Mouse (Mus musculus) liver, embryonic 16.5 days (tissue): Measurements from ENCODE around the gene Zc3h7b. TPM values are rescaled to one million over a fixed set of nuclear protein-coding genes. Genes with fewer than 3 reads are reported as not detected.
A peak's percentile ranks its signal among the peaks of the same experiment; 100 is the strongest.
"Not testable (repeated sequence)": the region's sequence is repeated elsewhere in the genome, so short reads cannot be mapped to it uniquely, and the experiment has no call there.

Experiments used
- ATAC-seq: fragments of 200-750 bp; cut with Nextera tagmentation; 2 replicates; pipeline ENCODE4 v1.8.0; 2017; ENCODE audit warnings: low read depth, mild to moderate bottlenecking, moderate number of reproducible peaks, moderate library complexity
- H3K27ac ChIP-seq: fragments of 300-500 bp; sonication (generic); 2 replicates; pipeline ENCODE4 v1.5.1; 2014; ENCODE audit warnings: mild to moderate bottlenecking, low read length
- H3K27me3 ChIP-seq: fragments of 300-500 bp; sonication (generic); 2 replicates; pipeline ENCODE4 v1.6.1; 2014; ENCODE audit warnings: low read depth, low read length, mixed read lengths; ENCODE audit not compliant: control insufficient read depth, insufficient read depth
- H3K36me3 ChIP-seq: fragments of 300-500 bp; sonication (generic); 2 replicates; pipeline ENCODE4 v1.6.1; 2014; ENCODE audit warnings: mild to moderate bottlenecking; ENCODE audit not compliant: control insufficient read depth, insufficient read depth
- H3K4me1 ChIP-seq: fragments of 300-500 bp; sonication (generic); 2 replicates; pipeline ENCODE4 v1.6.1; 2014; ENCODE audit warnings: low read depth, low read length, mixed read lengths; ENCODE audit not compliant: control insufficient read depth
- H3K4me2 ChIP-seq: fragments of 300-500 bp; sonication (generic); 2 replicates; pipeline ENCODE4 v1.6.1; 2014; ENCODE audit warnings: low read depth, low read length, mixed read lengths
- H3K4me3 ChIP-seq: fragments of 300-500 bp; sonication (generic); 2 replicates; pipeline ENCODE4 v1.5.1; 2014; ENCODE audit warnings: low read depth, mild to moderate bottlenecking, low read length
- H3K9ac ChIP-seq: fragments of 300-500 bp; sonication (generic); 2 replicates; pipeline ENCODE4 v1.6.1; 2014; ENCODE audit warnings: low read depth, low read length
- H3K9me3 ChIP-seq: fragments of 300-500 bp; sonication (generic); replicated peaks from 2 replicates; pipeline ENCODE4 v1.6.1; 2016; ENCODE audit warnings: low read length; ENCODE audit not compliant: control insufficient read depth
- WGBS: fragments of 180-500 bp; shearing (Covaris S2); extraction: QIAGEN DNeasy Blood & Tissue Kit; methylation state at CpG from one replicate; pipeline ENCODE4 v1.1.7; 2014; ENCODE audit not compliant: insufficient replicate concordance; 5-methylcytosine and 5-hydroxymethylcytosine counted together
- polyA plus RNA-seq: library from polyadenylated mRNA; unstranded; fragments of >200 nt; fragmentation: Nextera tagmentation; extraction: Ambion mirVana; gene quantifications from 2 replicates; pipeline ENCODE4 v1.2.1, GENCODE M21; 2015

Gene Zc3h7b
- polyA plus RNA-seq, 1 experiment from 2014 or later, result 4.6 TPM

DNA sequence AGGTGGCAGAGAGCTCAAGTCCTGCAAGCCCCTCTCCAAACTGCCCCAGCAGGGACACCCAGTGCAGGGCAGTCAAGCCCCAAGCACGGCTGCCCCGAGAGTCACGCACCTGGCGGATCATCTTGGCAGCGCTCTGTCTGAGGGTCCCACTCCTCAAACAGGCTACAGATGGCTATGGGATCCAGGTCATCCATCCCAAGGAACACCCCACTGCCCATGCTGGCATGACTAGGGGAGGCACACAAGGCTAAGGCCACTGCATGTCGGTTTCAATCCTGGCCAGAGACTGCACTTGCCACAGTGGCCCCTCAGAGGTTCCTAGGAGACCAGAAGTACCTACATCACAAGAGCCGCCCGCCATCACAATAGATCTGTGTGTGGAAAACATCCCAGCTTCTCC is 18.9 kb upstream of the Zc3h7b start:
- Histone ChIP-seq H3K36me3 (peaks cover 40% of the 10 kb centered on the region), H3K27me3 (no peaks in the 10 kb centered on the region), H3K27ac (no peak overlapping the region), H3K4me3 (no peak overlapping the region), H3K9me3 (no peaks in the 10 kb centered on the region), H3K9ac (no peak overlapping the region), H3K4me1 (peaks cover 21% of the 10 kb centered on the region), H3K4me2 (no peak overlapping the region)
- no peak for ATAC-seq
- WGBS, result 96% methylated on average over 8 of the region's 8 CpGs

DNA sequence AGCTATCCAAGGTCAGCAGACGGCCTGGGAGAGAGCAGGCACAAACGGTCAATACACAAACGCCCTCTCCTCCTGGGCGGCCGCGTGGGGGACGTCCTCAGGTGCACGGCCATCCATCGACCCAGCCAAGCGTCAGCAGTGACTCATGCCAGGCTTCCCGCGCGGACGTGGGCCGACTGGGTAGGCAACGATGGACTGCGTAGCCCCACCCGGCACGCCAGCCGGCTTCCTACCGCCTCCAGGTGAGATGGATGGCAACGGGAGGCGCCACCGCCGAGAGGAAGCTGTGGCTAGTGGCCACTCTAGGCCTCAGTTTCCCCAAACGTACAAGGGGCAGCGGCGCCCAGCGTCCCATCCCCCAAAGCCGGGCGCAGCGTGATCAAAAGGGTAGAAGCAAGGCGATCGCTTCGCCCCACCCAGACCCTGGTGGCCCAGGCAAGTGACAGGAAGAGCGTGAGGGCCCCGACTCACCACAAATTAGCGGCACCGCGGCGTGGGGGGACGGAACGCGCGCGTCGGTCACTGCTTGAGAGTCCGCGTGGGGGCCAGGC is 15.5 kb upstream of the Zc3h7b start:
- under 1% methylated on average over 49 of the region's 49 CpGs for WGBS
- peak; percentile 37 for ATAC-seq

DNA sequence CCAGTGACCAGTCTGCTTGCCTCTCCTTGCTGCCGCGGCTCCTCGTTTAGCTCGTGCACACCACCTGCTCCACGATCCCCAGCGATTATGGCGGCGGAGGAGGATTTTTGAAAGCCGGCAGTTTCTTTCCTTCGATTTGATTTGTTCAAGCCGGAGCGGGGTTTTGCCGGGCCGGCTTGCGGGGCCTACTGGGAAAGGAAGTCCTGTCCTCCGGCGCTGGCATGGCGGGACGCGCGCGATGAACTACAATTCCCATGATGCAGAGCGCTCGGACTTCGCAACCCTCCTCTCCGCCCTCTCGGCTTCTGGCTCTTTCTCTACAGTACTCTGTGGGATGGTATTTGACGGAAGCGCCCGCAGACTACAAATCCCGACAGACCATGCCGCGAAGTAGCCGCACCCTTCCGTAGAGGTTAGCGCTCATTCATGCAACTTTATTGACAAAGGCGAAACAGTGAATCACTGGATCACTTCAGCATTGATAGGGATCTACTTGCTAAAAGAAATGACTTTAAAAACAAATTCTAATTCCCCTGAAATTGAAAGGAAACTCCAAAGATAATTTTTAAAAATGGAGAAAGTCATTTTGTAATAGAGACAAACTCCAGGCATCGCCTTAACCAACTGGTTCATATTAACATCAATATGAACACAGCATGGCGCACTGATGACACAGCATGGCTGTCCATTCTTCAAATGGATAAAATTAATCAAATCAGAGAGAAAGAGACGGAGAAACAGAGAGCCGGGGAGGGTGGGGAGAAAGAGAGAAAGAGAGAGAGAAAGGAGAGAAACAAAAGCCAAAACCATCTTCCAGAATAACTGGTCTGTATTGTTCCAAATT is 14.8 kb upstream of the Zc3h7b start:
- H3K27ac ChIP-seq, result peak overlapping the region; percentile 86
- peak overlapping the region; percentile 100 for H3K4me3 ChIP-seq
- H3K4me2 ChIP-seq, result peak overlapping the region; percentile 73
- 6% methylated on average over 41 of the region's 41 CpGs for WGBS
- H3K27me3 ChIP-seq, result peaks cover 4% of the 10 kb centered on the region
- peaks cover 21% of the 10 kb centered on the region for H3K4me1 ChIP-seq
- peak overlapping the region; percentile 94 for H3K9ac ChIP-seq
- peak; percentile 98 for ATAC-seq
- H3K9me3 ChIP-seq, result no peaks in the 10 kb centered on the region
- peaks cover 5% of the 10 kb centered on the region for H3K36me3 ChIP-seq

More for the DNA sequence above, 15.5 kb upstream of the Zc3h7b start:
- H3K4me3 ChIP-seq, result peak overlapping the region; percentile 100
- H3K27me3 ChIP-seq, result peaks cover 4% of the 10 kb centered on the region
- H3K4me1 ChIP-seq, result peaks cover 21% of the 10 kb centered on the region
- peak overlapping the region; percentile 73 for H3K4me2 ChIP-seq
- peaks cover 7% of the 10 kb centered on the region for H3K36me3 ChIP-seq
- H3K27ac ChIP-seq, result peak overlapping the region; percentile 86
- H3K9ac ChIP-seq, result peak overlapping the region; percentile 94
- no peaks in the 10 kb centered on the region for H3K9me3 ChIP-seq

DNA sequence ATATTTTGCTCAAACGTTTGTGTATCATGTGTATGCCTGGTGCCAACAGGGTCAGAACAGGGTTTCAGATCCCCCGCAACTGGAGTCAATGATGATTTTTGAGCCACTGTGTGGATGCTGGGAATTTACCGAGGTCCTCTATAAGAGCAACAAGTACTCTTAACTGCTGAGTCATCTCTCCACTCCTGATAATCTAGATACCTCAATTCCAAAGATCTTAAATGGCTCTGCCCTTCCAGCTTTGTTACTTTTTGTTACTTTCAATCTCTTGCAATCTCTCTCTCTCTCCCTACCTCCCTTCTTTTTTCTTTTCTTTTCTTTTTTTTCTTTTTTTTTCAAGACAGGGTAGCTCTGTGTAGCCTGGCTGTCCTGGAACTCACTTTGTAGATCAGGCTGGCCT is 9.8 kb upstream of the Zc3h7b start:
- Histone ChIP-seq H3K27me3 (peaks cover 4% of the 10 kb centered on the region), H3K27ac (no peak overlapping the region), H3K36me3 (no peaks in the 10 kb centered on the region), H3K4me2 (no peak overlapping the region), H3K4me1 (peaks cover 3% of the 10 kb centered on the region), H3K4me3 (no peak overlapping the region), H3K9ac (no peak overlapping the region), H3K9me3 (no peaks in the 10 kb centered on the region)
- 43% methylated on average over 3 of the region's 3 CpGs for WGBS
- no peak for ATAC-seq

DNA sequence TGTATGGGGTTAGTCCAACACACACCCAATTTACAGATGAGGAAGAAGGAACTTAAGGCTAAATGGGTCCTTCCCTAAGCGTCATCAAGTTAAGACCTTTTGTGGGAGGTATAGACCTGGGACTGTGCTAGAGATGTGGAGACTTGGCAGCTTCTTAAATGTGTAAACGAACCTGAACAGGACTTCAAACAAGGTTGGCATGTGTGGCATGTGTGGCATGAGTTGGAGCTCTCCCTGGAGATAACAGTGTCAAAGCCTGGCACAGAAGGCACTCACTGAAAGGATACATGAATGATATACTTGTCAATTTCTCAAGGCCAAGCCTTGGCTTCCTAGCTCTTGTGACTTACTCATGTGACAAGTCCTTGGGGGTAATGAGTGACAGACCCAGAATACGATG is 5.6 kb upstream of the Zc3h7b start:
- no peak overlapping the region for H3K4me3 ChIP-seq
- peaks cover 3% of the 10 kb centered on the region for H3K4me1 ChIP-seq
- H3K27me3 ChIP-seq, result 0 out of 2 replicates have a peak, but pooled peaks cover 2% of the 10 kb centered on the region
- H3K9ac ChIP-seq, result no peak overlapping the region
- no peak overlapping the region for H3K27ac ChIP-seq
- no peaks in the 10 kb centered on the region for H3K36me3 ChIP-seq
- H3K9me3 ChIP-seq, result no peaks in the 10 kb centered on the region
- ATAC-seq, result no peak
- H3K4me2 ChIP-seq, result no peak overlapping the region
- 60% methylated on average over 3 of the region's 3 CpGs for WGBS

DNA sequence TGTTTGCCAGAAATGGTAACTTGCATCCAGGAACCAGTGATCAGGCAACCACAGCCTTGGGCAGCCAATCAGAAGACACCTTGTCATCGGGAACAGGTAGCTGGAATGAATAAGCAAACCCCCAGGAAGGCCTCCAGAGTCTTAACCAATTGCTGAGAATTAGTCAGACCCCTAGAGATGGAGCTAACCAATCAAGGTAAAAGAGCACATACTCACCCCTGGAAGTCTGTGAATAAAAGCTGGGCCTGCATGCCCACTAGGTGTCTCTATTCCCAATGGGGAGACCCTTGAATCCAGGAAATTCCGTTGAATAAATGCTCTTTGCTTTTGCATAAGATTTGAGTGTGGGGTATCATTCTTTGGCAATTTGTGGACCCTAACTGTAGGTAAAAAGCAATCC is 4.9 kb upstream of the Zc3h7b start:
- ATAC-seq, result no peak
- WGBS, result 15% methylated on average over 2 of the region's 2 CpGs
- H3K27me3 ChIP-seq, result 0 out of 2 replicates have a peak, but pooled peaks cover 2% of the 10 kb centered on the region

GRCm38 (mm10) chr15:81742368-81742767 is 2.5 kb upstream of the Zc3h7b start:
- not testable (repeated sequence) for H3K9me3 ChIP-seq, H3K9ac ChIP-seq, H3K27ac ChIP-seq, ATAC-seq, H3K27me3 ChIP-seq, H3K4me2 ChIP-seq, H3K36me3 ChIP-seq, H3K4me3 ChIP-seq
- WGBS, result 18% methylated on average over 1 of the region's 2 CpGs
- H3K4me1 ChIP-seq, result peaks cover 20% of the 10 kb centered on the region

More for the DNA sequence above, 4.9 kb upstream of the Zc3h7b start:
- Histone ChIP-seq H3K4me3 (no peak overlapping the region), H3K9ac (no peak overlapping the region), H3K4me2 (no peak overlapping the region), H3K4me1 (peaks cover 9% of the 10 kb centered on the region), H3K36me3 (no peaks in the 10 kb centered on the region), H3K9me3 (no peaks in the 10 kb centered on the region), H3K27ac (no peak overlapping the region)

DNA sequence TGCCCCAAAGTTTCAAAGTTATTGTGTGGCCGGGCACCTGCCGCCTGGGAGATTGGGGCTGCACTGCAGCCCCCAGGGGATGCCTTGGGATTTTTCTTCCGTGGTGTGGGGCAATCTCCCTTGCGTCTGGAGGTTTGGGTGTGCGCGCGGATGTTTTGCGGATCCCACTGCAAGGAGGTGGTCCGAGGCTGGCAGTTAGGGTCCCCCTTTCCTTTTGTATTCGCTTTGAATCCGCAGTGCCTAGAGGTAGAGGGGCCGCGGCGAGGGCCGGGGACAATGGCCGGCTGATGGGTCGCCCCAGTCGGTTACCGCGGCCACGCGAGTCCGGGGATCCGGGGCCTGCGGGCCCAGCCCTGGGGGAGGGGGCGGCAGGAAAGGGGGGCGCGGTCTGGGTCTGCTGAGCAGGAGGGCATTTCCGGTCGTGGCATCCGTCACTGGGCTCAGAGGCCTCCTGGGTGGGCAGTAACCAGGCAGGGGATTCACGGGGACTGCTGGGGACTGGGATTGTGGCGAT is 801 bp downstream of the Zc3h7b start:
- Histone ChIP-seq H3K4me1 (peaks cover 25% of the 10 kb centered on the region), H3K9ac (peak overlapping the region; percentile 74), H3K27me3 (0 out of 2 replicates have a peak, but pooled peaks cover 2% of the 10 kb centered on the region), H3K9me3 (no peaks in the 10 kb centered on the region), H3K27ac (peak overlapping the region; percentile 61), H3K36me3 (no peaks in the 10 kb centered on the region), H3K4me3 (peak overlapping the region; percentile 81), H3K4me2 (peak overlapping the region; percentile 93)
- under 1% methylated on average over 33 of the region's 33 CpGs for WGBS
- peak; percentile 60 for ATAC-seq

DNA sequence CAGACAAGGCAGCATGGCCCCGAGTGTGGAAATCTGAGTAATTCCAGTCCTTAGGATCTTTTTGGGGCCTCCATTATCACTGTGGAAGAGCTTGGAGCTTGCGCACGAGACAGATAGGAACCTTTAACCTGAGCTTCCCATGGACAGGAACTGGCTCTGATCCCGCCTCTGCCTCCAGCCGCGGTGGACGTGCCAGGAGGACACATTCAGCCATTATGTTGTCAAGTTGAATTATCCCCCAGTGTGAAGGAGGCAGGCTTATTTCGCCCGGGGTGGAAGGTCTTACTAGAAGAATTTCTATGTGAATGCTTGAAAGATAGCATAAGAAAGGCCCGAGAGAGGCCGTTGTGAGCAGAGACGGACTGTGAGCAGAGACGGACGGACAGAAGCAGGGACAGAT is 4.9 kb downstream of the Zc3h7b start:
- WGBS, result 68% methylated on average over 14 of the region's 14 CpGs
- H3K4me1 ChIP-seq, result peaks cover 18% of the 10 kb centered on the region
- no peaks in the 10 kb centered on the region for H3K27me3 ChIP-seq
- ATAC-seq, result no peak
- no peak overlapping the region for H3K4me3 ChIP-seq
- no peak overlapping the region for H3K27ac ChIP-seq
- H3K36me3 ChIP-seq, result no peaks in the 10 kb centered on the region
- H3K9me3 ChIP-seq, result no peaks in the 10 kb centered on the region
- no peak overlapping the region for H3K9ac ChIP-seq
- no peak overlapping the region for H3K4me2 ChIP-seq
